Mouse (Mus musculus) macrophage (primary cell): Measurements from ENCODE around the gene Pomt2. TPM values are rescaled to one million over a fixed set of nuclear protein-coding genes. Genes with fewer than 3 reads are reported as not detected.
"Not testable (repeated sequence)": the region's sequence is repeated elsewhere in the genome, so short reads cannot be mapped to it uniquely, and the experiment has no call there.

Experiments
- H3K27ac ChIP-seq: fragments of 350-480 bp; formaldehyde crosslinking; 2 replicates; pipeline ENCODE4 v1.9.0; 2021
- H3K36me3 ChIP-seq: fragments of 350-480 bp; formaldehyde crosslinking; 2 replicates; pipeline ENCODE4 v1.9.0; 2021; ENCODE audit errors: inconsistent target
- H3K4me3 ChIP-seq: fragments of 350-480 bp; formaldehyde crosslinking; 2 replicates; pipeline ENCODE4 v1.9.0; 2021; ENCODE audit errors: inconsistent target
- H3K79me2 ChIP-seq: fragments of 350-480 bp; formaldehyde crosslinking; 2 replicates; pipeline ENCODE4 v1.9.0; 2021; ENCODE audit errors: inconsistent target
- WGBS: methylation state at CpG from one replicate; pipeline ENCODE4 v1.1.7; 2026; ENCODE audit warnings: inconsistent platforms; ENCODE audit not compliant: missing documents; 5-methylcytosine and 5-hydroxymethylcytosine counted together
- polyA plus RNA-seq: library from polyadenylated mRNA; stranded (reverse); fragments of 250-400 nt; gene quantifications from 3 replicates; pipeline ENCODE4 v1.2.4, GENCODE M21; 2018; ENCODE audit warnings: inconsistent platforms
- total RNA-seq, 78 experiments: library from RNA; depleted of rRNA; stranded (reverse); fragments of 250-400 nt; gene quantifications; 1 replicate in 9 of 78; 2 replicates in 24 of 78; 3 replicates in 43 of 78; 4 replicates in 2 of 78; pipeline ENCODE4 v1.2.4; 2018; ENCODE audit warnings: inconsistent platforms in 56 of 78

The Pomt2 gene
- 10 to 100 TPM in 16 of 26 experiments, 1 to 10 TPM in 10; 2.0 to 24.1 (median 13.7) TPM for total RNA-seq (2018; cell fraction: chromatin; rRNA removed)
- total RNA-seq (2018; cell fraction: cytosol; rRNA removed) = 1 to 10 TPM; 3.9 to 8.2 (median 6.2) TPM
- total RNA-seq (2018; cell fraction: nucleus; rRNA removed) = 10 to 100 TPM in 15 of 26 experiments, 1 to 10 TPM in 11; 2.9 to 17.0 (median 10.7) TPM
- 5.8 to 7.9 TPM (median 5.8 TPM) in 3 replicates for polyA plus RNA-seq

DNA sequence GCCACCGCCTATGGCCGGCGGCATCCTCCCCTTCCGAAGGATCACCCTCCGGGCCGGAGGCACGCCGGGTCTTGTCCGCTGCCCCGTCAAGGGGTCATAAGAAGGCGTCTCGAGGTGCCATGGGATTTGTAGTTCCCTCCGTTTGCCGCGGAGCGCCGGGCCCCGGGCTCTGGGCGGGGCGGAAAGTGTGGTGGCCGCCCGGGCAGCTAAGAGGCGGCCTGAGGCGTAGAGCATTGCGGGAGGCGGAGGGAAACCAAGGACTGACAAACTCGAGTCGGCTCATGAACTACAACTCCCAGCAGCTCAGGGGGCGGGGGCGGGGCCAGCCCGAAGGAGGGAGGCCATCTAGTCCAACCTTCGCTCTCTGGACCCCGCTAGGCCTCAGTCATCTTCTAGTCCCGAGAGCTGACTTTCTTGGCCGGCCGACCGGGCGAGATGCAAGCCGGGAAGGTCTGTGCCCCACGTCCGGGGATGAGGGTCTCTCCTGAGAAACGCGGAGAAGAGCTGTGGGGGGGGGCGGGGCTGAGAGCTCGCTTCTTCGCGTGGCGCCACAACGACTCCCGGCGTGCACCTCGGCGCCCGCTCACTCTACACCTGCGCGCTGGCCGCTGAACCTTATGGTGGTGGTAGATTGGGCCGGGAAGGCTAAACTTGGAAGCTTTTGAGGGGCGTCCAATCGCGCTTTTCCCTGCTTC is at the start of gene Pomt2:
Gene Pomt2, minus strand, starts transcription at position 574 of the 695 bp plus-strand sequence.
- peak within 1 kb of the TSS; percentile 75 for H3K27ac ChIP-seq
- H3K4me3 ChIP-seq = peak within 1 kb of the TSS; percentile 72
- H3K79me2 ChIP-seq = no peaks in the 10 kb centered on the region; the same call in 1 of the 2 replicates
- no peaks in the 10 kb centered on the region for H3K36me3 ChIP-seq
- under 1% methylated on average over 56 of the region's 61 CpGs for WGBS

DNA sequence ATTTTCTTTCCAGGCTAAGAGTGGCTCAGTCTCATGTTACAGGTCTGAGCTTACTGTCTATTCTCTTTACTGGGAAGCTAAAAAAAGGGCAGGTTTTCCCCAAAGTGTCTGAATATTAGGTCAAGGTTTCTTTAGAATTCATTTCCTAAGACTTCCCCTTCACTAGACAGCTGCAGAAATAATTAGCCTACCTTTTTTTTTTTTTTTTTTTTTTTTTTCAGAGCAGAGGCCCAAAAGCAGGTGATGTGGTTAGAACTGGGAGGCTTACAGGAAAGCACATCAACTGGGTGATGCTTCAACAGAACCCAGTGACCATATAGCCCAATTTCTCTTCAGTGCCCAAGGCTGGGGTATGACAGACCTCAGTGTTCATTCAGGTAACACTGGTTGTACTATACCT is 48.5 kb upstream of the Pomt2 start:
- Histone ChIP-seq H3K36me3 (no peaks in the 10 kb centered on the region), H3K27ac (no peak overlapping the region), H3K79me2 (peaks cover 82% of the 10 kb centered on the region), H3K4me3 (no peak overlapping the region)

DNA sequence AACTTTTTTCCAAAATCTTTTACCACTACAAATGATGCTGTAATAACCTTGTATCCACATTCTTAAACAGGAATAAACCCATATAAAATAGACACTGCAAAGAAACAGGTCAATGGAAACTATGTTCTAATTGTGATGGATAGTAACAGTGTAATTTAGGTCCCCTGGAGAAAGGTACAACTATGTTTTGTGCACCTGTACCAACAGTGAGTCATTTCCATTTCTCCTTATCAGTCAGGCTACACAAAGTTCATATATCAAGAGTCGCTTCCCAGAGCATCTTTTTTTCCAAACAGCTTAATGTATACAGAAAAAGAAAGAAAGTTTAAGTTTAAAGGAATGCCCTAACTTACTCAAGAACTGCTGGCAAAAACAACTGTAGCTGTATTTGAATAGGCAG is 47.3 kb upstream of the Pomt2 start:
- H3K79me2 ChIP-seq = peaks cover 94% of the 10 kb centered on the region
- WGBS = 86% methylated on average over 1 of the region's 1 CpGs

DNA sequence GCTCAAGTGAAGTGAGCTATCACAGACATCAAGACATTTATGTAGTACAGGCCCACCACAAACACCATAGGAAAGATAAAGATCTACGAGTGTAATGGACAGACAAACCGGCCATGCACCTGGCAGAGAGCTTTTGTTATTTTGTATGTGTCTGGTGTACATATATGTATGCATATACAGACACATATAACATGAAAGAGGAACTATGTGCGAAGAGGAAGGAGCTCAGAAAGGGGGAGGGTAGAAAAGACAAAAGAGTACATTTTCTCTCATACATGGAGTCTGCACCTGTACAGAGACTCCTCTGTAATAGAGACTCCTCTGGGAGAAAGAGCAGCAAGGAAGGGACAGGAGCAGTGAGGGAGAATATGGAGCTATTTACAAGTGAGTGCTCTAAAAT is 45.2 kb upstream of the Pomt2 start:
- no peak overlapping the region for H3K4me3 ChIP-seq
- no peaks in the 10 kb centered on the region for H3K36me3 ChIP-seq
- peaks cover 100% of the 10 kb centered on the region for H3K79me2 ChIP-seq
- WGBS = 34% methylated on average over 3 of the region's 3 CpGs
- H3K27ac ChIP-seq = no peak overlapping the region

More for the DNA sequence above, 47.3 kb upstream of the Pomt2 start:
- H3K36me3 ChIP-seq = no peaks in the 10 kb centered on the region
- no peak overlapping the region for H3K27ac ChIP-seq
- no peak overlapping the region for H3K4me3 ChIP-seq

DNA sequence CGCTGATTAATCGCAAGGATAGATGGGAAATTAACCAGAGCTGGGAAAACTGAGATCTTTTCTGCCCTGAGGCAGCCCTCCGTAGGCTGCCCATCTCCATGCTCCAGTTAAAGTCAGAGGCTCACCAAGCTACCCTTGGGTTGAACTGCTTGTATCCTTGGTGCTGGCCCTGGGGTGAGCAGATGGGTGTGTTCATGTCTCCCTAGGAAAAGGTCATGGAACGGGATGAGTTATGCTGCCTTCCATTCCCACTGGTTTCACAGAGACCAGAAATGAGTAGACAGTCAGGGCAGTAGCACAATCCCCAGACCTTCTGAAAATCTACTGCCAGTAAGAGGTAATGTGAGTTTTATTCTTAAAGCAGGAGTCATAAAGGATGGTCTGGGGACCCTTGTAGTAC is 29.9 kb upstream of the Pomt2 start:
- WGBS = 96% methylated on average over 4 of the region's 4 CpGs
- peaks cover 12% of the 10 kb centered on the region; the same call in 1 of the 2 replicates for H3K79me2 ChIP-seq
- no peak overlapping the region for H3K4me3 ChIP-seq
- no peak overlapping the region for H3K27ac ChIP-seq
- peaks cover 19% of the 10 kb centered on the region for H3K36me3 ChIP-seq

DNA sequence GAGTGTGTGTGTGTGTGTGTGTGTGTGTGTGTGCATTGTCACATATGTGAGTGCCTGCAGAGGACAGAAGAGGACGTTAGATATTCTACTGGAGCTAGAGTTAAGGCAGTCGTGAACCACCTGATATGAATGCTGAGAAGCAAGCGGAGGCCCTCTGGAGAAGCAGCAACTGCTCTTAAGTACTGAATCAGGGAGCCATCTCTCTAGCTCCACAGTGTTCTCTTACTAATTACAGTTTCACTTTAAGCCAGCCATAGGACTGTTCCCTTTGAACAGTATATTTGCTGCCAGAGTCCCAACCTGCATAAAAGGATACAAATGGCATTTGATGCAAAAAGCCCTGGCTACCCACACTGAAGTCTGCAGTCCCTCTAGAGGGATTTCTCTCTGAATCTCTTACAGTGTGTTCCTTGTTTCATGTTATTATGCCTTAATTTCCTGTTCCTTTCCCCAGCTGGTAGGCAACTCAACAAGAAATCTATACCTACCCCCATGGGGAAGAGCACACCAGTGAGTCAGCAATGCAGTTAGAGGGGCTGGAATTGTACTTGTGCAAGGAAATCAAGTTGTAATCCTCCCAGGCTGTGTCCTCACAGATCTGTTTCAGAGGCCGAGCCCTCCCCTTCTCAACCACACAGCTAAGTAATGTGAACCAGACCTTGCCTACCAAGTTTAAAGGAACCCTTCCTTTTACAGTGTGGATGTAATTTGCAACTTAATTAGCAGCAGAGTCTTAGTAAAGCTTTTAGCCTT is 27.6 kb upstream of the Pomt2 start:
- H3K27ac ChIP-seq = peak overlapping the region; percentile 39
- WGBS = 60% methylated on average over 4 of the region's 4 CpGs
- H3K79me2 ChIP-seq = peaks cover 4% of the 10 kb centered on the region; the same call in 1 of the 2 replicates
- no peak overlapping the region for H3K4me3 ChIP-seq
- H3K36me3 ChIP-seq = peaks cover 40% of the 10 kb centered on the region

DNA sequence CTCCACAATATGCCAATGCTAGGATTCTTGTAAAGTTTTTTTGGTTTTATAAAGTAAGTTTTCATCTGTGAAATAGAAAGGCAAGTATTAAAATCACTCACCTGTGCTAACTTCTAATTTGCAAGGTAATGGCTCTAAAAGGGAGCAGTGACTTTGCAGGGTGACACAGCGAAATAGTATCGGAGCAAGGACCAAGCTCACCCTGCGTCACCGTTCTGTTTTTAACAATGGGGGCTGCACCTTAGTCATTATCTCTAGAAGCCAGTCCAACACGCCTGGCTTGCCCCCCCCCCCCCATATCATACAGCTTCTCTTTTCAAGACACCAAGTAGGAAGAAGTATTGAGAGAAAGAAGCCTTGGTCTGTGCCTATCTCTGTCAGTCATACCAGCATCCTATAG is 13.0 kb upstream of the Pomt2 start:
- Histone ChIP-seq H3K79me2 (no peaks in the 10 kb centered on the region), H3K4me3 (no peak overlapping the region), H3K27ac (no peak overlapping the region), H3K36me3 (peaks cover 2% of the 10 kb centered on the region; the same call in 1 of the 2 replicates)
- 100% methylated on average over 5 of the region's 5 CpGs for WGBS

DNA sequence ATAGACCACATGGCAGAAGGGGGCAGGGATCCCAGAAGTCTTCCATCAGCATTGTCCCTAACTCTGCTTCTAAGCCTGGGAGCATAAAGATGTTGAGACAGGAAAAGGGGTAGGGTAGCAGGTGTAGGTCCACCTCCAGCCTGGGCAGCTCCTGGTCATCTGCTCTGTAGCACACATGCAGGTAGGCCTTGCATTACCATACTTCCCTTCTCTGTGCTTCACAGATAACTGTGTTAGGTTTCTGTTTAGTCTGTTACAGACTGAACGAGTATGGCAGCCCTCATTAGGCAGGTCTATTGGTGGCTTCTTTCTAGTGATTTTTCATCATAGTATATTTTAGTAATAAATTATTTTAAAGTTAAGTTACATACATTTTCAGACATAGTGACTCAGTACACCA is 12.5 kb upstream of the Pomt2 start:
- WGBS = 80% methylated on average over 1 of the region's 1 CpGs
- no peak overlapping the region for H3K27ac ChIP-seq
- H3K79me2 ChIP-seq = no peaks in the 10 kb centered on the region
- H3K4me3 ChIP-seq = no peak overlapping the region
- peaks cover 7% of the 10 kb centered on the region; the same call in 1 of the 2 replicates for H3K36me3 ChIP-seq

DNA sequence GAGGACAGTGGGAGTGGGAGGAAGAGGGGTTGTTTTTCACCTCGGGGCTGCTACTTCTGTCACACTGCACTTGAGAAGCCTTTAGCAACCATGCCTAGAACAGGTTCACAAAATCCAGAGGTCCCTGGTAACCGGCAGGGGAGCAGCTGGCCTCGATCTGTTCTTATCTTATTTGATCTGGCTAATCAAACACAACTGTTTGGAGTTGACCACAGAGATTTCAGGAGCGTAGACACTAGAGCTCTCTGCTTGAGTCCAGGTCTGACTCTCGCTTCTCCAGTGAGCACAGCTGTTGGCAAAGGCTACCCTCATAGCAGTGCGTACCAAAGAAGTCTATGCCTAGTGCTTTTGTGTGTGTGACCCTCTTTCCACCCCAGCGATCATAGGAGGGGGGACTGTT is 10.3 kb upstream of the Pomt2 start:
- Histone ChIP-seq H3K27ac (no peak overlapping the region), H3K36me3 (peaks cover 7% of the 10 kb centered on the region; the same call in 1 of the 2 replicates), H3K4me3 (no peak overlapping the region), H3K79me2 (no peaks in the 10 kb centered on the region)
- WGBS = 91% methylated on average over 7 of the region's 7 CpGs

DNA sequence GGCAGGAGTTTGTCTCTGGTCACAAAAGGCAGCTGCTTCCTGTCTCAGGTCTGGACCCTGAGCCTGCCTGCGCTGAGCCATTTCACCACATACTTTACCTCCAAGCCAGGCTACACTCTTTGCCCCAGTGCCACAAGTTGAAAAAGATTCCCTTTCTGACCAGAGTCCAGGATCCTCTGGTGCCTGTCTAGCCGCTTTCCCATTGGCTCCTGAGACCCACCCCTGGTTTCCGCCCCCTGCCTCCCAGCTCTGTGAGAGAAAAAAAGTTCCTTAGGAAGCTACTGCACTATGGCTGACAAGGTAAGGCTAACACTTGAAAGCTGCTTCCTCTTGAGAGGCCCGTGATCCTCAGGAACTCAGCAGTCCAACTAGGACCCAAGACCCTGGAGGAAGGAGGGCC is 9.6 kb upstream of the Pomt2 start:
- H3K36me3 ChIP-seq = peaks cover 7% of the 10 kb centered on the region; the same call in 1 of the 2 replicates
- H3K4me3 ChIP-seq = no peak overlapping the region
- no peak overlapping the region for H3K27ac ChIP-seq
- no peaks in the 10 kb centered on the region for H3K79me2 ChIP-seq
- 85% methylated on average over 4 of the region's 4 CpGs for WGBS

DNA sequence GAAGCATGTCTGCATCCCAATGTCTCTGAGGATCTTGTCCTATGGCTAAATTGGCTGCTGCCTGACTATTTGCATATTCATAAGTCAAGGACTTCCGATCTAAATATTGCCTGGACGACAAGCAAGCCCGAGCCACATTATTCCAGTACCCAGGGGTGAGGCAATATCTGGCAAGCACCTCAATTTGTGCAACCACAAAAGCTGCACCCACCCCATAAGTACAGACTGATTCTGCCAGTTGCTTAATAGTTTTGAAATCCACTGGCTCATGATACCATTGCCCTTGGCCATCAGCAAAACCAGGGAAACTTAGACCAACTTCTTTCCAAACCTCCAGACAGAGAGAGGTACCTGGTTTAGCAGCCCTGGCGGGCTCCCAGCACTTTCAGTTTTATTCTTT is 6.7 kb upstream of the Pomt2 start:
- WGBS = 64% methylated on average over 4 of the region's 4 CpGs
- H3K27ac ChIP-seq, H3K79me2 ChIP-seq, H3K36me3 ChIP-seq, H3K4me3 ChIP-seq: not testable (repeated sequence)

DNA sequence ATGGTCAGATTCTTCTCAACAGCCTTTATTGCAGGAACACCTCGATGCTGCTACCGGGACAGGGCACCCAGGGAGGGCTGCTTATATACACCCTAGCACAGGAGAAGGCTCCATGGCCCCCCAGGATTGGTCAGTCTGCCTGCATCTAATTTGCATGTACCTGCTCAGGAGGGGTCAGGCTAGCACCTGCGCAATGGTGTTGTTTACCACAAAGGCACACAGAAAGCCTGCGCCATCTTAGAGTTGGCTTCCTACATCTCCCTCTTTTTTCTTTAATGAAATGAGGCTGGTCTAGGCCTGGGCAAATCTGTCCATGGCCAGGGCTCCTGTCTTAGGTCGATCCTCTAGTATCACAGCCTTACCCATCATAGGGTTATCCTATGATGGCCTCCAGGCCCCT is 1.7 kb upstream of the Pomt2 start:
- no peaks in the 10 kb centered on the region for H3K36me3 ChIP-seq
- 91% methylated on average over 5 of the region's 5 CpGs for WGBS
- H3K27ac ChIP-seq = no peak overlapping the region
- no peaks in the 10 kb centered on the region; the same call in 1 of the 2 replicates for H3K79me2 ChIP-seq
- H3K4me3 ChIP-seq = no peak overlapping the region

DNA sequence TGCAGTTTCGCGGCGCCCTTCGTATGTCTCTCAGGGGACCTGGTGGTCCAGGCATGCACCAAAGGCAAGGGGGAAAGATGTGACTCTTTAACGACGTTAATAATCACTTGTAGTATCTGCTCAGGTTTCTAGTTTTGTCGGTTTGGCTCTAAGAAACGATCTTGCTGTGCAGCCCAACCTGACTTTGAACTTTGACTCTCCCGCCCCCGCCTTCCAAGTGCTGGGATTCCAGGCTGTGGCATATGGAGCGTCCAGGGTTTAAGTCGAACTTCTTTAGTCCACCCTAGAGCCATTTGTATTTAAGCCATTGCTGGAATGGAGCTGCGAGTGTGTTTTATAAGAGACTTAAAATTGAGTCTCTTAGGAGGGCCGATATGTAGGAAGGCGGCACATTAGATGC is 368 bp upstream of the Pomt2 start:
- H3K79me2 ChIP-seq = no peaks in the 10 kb centered on the region; the same call in 1 of the 2 replicates
- 41% methylated on average over 15 of the region's 15 CpGs for WGBS
- peak overlapping the region; percentile 75 for H3K27ac ChIP-seq
- H3K36me3 ChIP-seq = no peaks in the 10 kb centered on the region
- peak overlapping the region; percentile 72 for H3K4me3 ChIP-seq

DNA sequence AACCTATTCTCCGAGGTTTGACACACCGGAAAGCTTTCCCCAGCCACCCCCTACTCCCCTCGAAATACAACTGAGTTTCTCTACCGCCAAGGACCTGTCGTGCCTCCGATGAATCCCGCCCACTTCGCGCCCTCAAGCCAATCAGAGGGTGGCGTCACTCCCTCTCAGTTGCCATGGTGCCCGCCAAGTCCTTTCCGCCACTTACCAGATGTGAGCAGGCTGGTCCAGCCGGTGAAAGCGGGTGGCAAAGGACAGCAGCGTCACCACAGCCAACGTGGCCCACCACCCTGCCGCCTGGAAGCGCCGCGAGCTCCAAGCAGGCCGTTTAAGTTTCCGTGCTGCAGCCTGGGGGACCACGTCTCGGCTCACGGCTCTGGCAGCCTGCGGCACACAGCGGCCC is 802 bp downstream of the Pomt2 start, which contains the start of gene Gstz1:
Gene Gstz1, plus strand, starts transcription at position 200 of the 400 bp plus-strand sequence.
- no peaks in the 10 kb centered on the region; the same call in 1 of the 2 replicates for H3K79me2 ChIP-seq
- whole genome bisulfite sequencing = under 1% methylated on average over 27 of the region's 27 CpGs

DNA sequence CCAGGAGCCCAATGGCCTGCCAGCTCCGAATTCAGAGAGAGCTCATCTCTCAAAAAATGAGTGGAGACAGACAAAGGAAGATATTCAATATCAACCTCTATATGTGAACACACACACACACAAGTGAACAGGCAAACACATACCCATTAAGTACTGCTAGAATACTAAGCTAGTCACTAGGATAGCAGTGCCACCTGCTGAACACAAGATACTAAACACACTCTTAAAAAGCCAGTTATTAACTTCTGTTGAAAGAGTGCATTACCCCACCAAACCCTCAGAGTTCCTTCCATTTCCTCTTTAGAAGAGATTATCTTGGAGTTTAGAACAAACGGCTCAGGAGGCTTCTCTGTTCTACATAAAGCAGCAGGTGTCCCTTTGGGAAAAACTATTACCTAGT is 5.6 kb downstream of the Pomt2 start:
- no peaks in the 10 kb centered on the region for H3K36me3 ChIP-seq
- WGBS = 72% methylated on average over 2 of the region's 2 CpGs

More for the DNA sequence above, 802 bp downstream of the Pomt2 start, which contains the start of gene Gstz1:
- Histone ChIP-seq H3K36me3 (no peaks in the 10 kb centered on the region), H3K4me3 (peak within 1 kb of the TSS; percentile 72), H3K27ac (peak within 1 kb of the TSS; percentile 75)

More for the DNA sequence above, 5.6 kb downstream of the Pomt2 start:
- no peaks in the 10 kb centered on the region; the same call in 1 of the 2 replicates for H3K79me2 ChIP-seq
- H3K4me3 ChIP-seq = no peak overlapping the region
- H3K27ac ChIP-seq = no peak overlapping the region
